Mouse (Mus musculus) stomach, postnatal 0 days (tissue): Measurements from ENCODE around the gene Gm20219. TPM values are rescaled to one million over a fixed set of nuclear protein-coding genes. Genes with fewer than 3 reads are reported as not detected.
A peak's percentile ranks its signal among the peaks of the same experiment; 100 is the strongest.

Experiments used
- ATAC-seq: fragments of 200-750 bp; cut with Nextera tagmentation; 2 replicates; pipeline ENCODE4 v1.8.0; 2017; ENCODE audit not compliant: low FRiP score, low TSS enrichment
- DNase-seq: peaks from one replicate; pipeline ENCODE4 v3.0.0-alpha.2; 2016; ENCODE audit warnings: low spot score
- H3K27ac ChIP-seq: fragments of 300-500 bp; sonication (generic); replicated peaks from 2 replicates; pipeline ENCODE4 v1.5.1; 2014; ENCODE audit warnings: mild to moderate bottlenecking, control low read depth
- H3K27me3 ChIP-seq: fragments of 300-500 bp; sonication (generic); 2 replicates; pipeline ENCODE4 v1.6.1; 2014; ENCODE audit warnings: low read length; ENCODE audit not compliant: control insufficient read depth, insufficient read depth
- H3K36me3 ChIP-seq: fragments of 300-500 bp; sonication (generic); 2 replicates; pipeline ENCODE4 v1.6.1; 2014; ENCODE audit warnings: low read length, mixed read lengths; ENCODE audit not compliant: control insufficient read depth, insufficient read depth
- H3K4me1 ChIP-seq: fragments of 300-500 bp; sonication (generic); replicated peaks from 2 replicates; pipeline ENCODE4 v1.6.1; 2014; ENCODE audit warnings: antibody characterized with exemption; ENCODE audit not compliant: control insufficient read depth, insufficient read depth
- H3K4me2 ChIP-seq: fragments of 300-500 bp; sonication (generic); replicated peaks from 2 replicates; pipeline ENCODE4 v1.6.1; 2014; ENCODE audit warnings: low read depth, mild to moderate bottlenecking, control low read depth, moderate library complexity
- H3K4me3 ChIP-seq: fragments of 300-500 bp; sonication (generic); 2 replicates; pipeline ENCODE4 v1.5.1; 2014; ENCODE audit warnings: low read depth, low read length, control low read depth
- H3K9ac ChIP-seq: fragments of 300-500 bp; sonication (generic); 2 replicates; pipeline ENCODE4 v1.6.1; 2014; ENCODE audit warnings: mild to moderate bottlenecking, low read length, control low read depth, mixed read lengths
- H3K9me3 ChIP-seq: fragments of 300-500 bp; sonication (generic); 2 replicates; pipeline ENCODE4 v1.6.1; 2016; ENCODE audit warnings: low read length; ENCODE audit not compliant: control insufficient read depth
- CTCF ChIP-seq: IDR thresholded peaks from 2 replicates; pipeline ENCODE4 v1.5.1; 2016; ENCODE audit warnings: antibody characterized with exemption, low read depth, mild to moderate bottlenecking, moderate library complexity
- EP300 ChIP-seq: optimal IDR thresholded peaks from 2 replicates; pipeline ENCODE3; 2016; ENCODE audit warnings: antibody characterized with exemption
- WGBS: fragments of 180-500 bp; shearing (Covaris S2); extraction: QIAGEN DNeasy Blood & Tissue Kit; methylation state at CpG from one replicate; pipeline ENCODE4 v1.1.7; 2014; 5-methylcytosine and 5-hydroxymethylcytosine counted together
- polyA plus RNA-seq: library from polyadenylated mRNA; unstranded; fragments of >200 nt; fragmentation: Nextera tagmentation; extraction: Ambion mirVana; gene quantifications from 2 replicates; pipeline ENCODE4 v1.2.1, GENCODE M21; 2015

Gm20219 gene
- polyA plus RNA-seq, 1 experiment from 2014 or later, result 15.9 TPM

GRCm38 (mm10) chr17:56509707-56510472 lies 44.3 kb downstream of the Gm20219 start:
- TF ChIP-seq EP300 (no peak), CTCF (no peak)
- Histone ChIP-seq H3K4me3 (no peak overlapping the region), H3K4me1 (no peaks in the 10 kb centered on the region), H3K27me3 (peaks cover 23% of the 10 kb centered on the region; the same call in 1 of the 2 replicates), H3K4me2 (no peak overlapping the region), H3K36me3 (no peaks in the 10 kb centered on the region), H3K9me3 (no peaks in the 10 kb centered on the region), H3K9ac (no peak overlapping the region), H3K27ac (no peak overlapping the region)
- DNase-seq (peak; percentile 45), ATAC-seq (no peak)
- 11% methylated on average over 31 of the region's 37 CpGs for WGBS

GRCm38 (mm10) chr17:56509021-56509640 lies 45.1 kb downstream of the Gm20219 start:
- ATAC-seq (no peak), DNase-seq (no peak)
- H3K27ac ChIP-seq, result no peak overlapping the region
- no peaks in the 10 kb centered on the region for H3K4me1 ChIP-seq
- no peak overlapping the region for H3K9ac ChIP-seq
- TF ChIP-seq EP300 (no peak), CTCF (no peak)
- 54% methylated on average over 10 of the region's 10 CpGs for WGBS
- H3K9me3 ChIP-seq, result no peaks in the 10 kb centered on the region
- no peaks in the 10 kb centered on the region for H3K36me3 ChIP-seq
- H3K27me3 ChIP-seq, result peaks cover 23% of the 10 kb centered on the region; the same call in 1 of the 2 replicates
- no peak overlapping the region for H3K4me2 ChIP-seq
- no peak overlapping the region for H3K4me3 ChIP-seq

- H3K4me1 ChIP-seq, result no peaks in the 10 kb centered on the region
- ATAC-seq, result peak; percentile 97
- TF ChIP-seq CTCF, result no peak
- no peak for TF ChIP-seq EP300
- WGBS, result under 1% methylated on average over 40 of the region's 42 CpGs
- H3K27me3 ChIP-seq, result peaks cover 21% of the 10 kb centered on the region; the same call in 1 of the 2 replicates
- DNase-seq, result peak; percentile 95
- no peaks in the 10 kb centered on the region for H3K9me3 ChIP-seq
- peak overlapping the region; percentile 74 for H3K9ac ChIP-seq
- peak overlapping the region; percentile 56 for H3K4me3 ChIP-seq
- H3K36me3 ChIP-seq, result no peaks in the 10 kb centered on the region
- peak overlapping the region; percentile 99 for H3K4me2 ChIP-seq
- H3K27ac ChIP-seq, result peak overlapping the region; percentile 86
These were observed 46.8 kb downstream of the Gm20219 start for GRCm38 (mm10) chr17:56507161-56508068.

- TF ChIP-seq CTCF, result no peak
- TF ChIP-seq EP300, result no peak
- DNase-seq, result no peak
- Histone ChIP-seq H3K4me2 (peak overlapping the region; percentile 99), H3K9ac (0 out of 2 replicates have a peak overlapping the region, but pooled peaks have one; percentile 74), H3K36me3 (no peaks in the 10 kb centered on the region), H3K4me3 (peak overlapping the region; percentile 56), H3K27me3 (peaks cover 12% of the 10 kb centered on the region; the same call in 1 of the 2 replicates), H3K4me1 (no peaks in the 10 kb centered on the region), H3K9me3 (no peaks in the 10 kb centered on the region), H3K27ac (peak overlapping the region; percentile 86; the same call in 1 of the 2 replicates)
- no peak for ATAC-seq
- WGBS, result 50% methylated on average over 15 of the region's 15 CpGs
These were observed 47.6 kb downstream of the Gm20219 start for GRCm38 (mm10) chr17:56506417-56507065.

GRCm38 (mm10) chr17:56505401-56505800 lies 48.8 kb downstream of the Gm20219 start:
- Histone ChIP-seq H3K4me3 (no peak overlapping the region), H3K9ac (no peak overlapping the region), H3K4me1 (no peaks in the 10 kb centered on the region), H3K4me2 (no peak overlapping the region), H3K9me3 (no peaks in the 10 kb centered on the region), H3K27ac (no peak overlapping the region), H3K36me3 (no peaks in the 10 kb centered on the region), H3K27me3 (peaks cover 4% of the 10 kb centered on the region; the same call in 1 of the 2 replicates)
- DNase-seq, result no peak
- no peak for ATAC-seq
- 84% methylated on average over 10 of the region's 10 CpGs for WGBS
- no peak for TF ChIP-seq CTCF
- TF ChIP-seq EP300, result no peak
